Mouse (Mus musculus) inflammation-experienced regulatory T-cells, adult 16 weeks (primary cell): ENCODE results near the gene Tnip2. TPM values are rescaled to one million over a fixed set of nuclear protein-coding genes. Genes with fewer than 3 reads are reported as not detected.

Experiments used
- polyA plus RNA-seq: library from polyadenylated mRNA; unstranded; fragments of 100-300 nt; shearing (Covaris generic); gene quantifications from one replicate; pipeline ENCODE4 v1.2.1, GENCODE M21; 2017

Tnip2 gene
- 38.9 TPM for polyA plus RNA-seq

GRCm38 (mm10) chr5:34513466-34514217 is at the start of gene Tnip2:
TSS of gene Tnip2 (minus strand) at chr5:34513991.

GRCm38 (mm10) chr5:34525663-34526476 is 12.1 kb upstream of the Tnip2 start, which contains the start of gene Sh3bp2:
TSS of gene Sh3bp2 (plus strand) at chr5:34525838.

Other genes with a start within 250 kb of the Tnip2 start
- gene Zfyve28, start 225.5 kb downstream of the Tnip2 start, polyA plus RNA-seq: 3.3 TPM
- gene Cfap99, start 225.4 kb downstream of the Tnip2 start, polyA plus RNA-seq: not detected
- gene Rnf4, start 177.7 kb downstream of the Tnip2 start, polyA plus RNA-seq: 180 TPM
- 7.0 TPM for gene Fam193a, start 144.1 kb downstream of the Tnip2 start, polyA plus RNA-seq
- gene Sh3bp2, start 11.8 kb upstream of the Tnip2 start, polyA plus RNA-seq: 12.0 TPM
- gene Add1, start 59.7 kb upstream of the Tnip2 start, polyA plus RNA-seq: 241 TPM
- gene Mfsd10, start 123.2 kb upstream of the Tnip2 start, polyA plus RNA-seq: 107 TPM
- 52.1 TPM for gene Nop14, start 146.2 kb upstream of the Tnip2 start, polyA plus RNA-seq
- 8.0 TPM for gene Grk4, start 146.4 kb upstream of the Tnip2 start, polyA plus RNA-seq
- 8.9 TPM for gene Htt, start 247.7 kb upstream of the Tnip2 start, polyA plus RNA-seq